Mouse (Mus musculus) embryo, embryonic 11.5 days (tissue): ENCODE measurements around the gene Chek1.

Experiments used
- DNase-seq: peaks from one replicate; pipeline ENCODE4 v3.0.0-alpha.2; 2012; ENCODE audit warnings: low read depth, low spot score

Chek1 gene

DNA sequence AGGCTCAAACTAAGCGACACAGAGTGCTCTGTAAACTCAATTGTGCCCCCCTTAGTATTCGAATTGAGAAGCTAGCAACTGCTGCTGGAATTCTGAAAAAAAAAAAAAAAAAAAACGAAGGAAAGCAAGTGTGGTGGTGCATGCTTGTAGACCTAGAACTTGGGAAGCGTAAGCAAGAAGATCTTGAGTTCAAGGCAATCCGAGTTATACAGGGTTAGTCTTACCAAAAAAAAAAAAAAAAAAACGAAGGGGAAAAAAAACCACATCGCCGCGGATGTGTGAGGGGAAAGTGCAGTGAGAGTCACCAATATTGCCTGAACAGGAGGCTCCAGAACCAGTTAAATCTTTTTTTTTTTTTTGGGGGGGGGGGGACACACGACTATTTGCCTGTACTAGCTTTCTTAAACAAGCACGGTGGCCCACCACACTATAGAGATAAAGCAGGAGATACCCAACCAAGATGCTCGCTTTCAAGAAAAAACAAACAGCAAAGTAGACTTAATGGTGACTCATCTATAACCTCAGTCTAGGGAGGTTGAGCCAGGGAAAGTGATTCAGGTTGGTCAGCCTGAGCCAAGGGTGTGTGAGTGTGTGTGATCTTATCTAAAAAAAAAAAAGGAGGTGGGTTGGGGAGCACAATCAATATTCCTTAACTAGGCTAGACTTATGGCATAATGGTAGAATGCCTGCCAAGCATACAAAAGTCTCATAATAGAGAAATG lies at the start of gene Chek1:
TSS of gene Chek1 (minus strand) at position 32 of the 722 bp plus-strand sequence.
- no peak for DNase-seq

GRCm38 (mm10) chr9:36769048-36769413 lies 42.2 kb upstream of the Chek1 start:
- no peak for DNase-seq

DNA sequence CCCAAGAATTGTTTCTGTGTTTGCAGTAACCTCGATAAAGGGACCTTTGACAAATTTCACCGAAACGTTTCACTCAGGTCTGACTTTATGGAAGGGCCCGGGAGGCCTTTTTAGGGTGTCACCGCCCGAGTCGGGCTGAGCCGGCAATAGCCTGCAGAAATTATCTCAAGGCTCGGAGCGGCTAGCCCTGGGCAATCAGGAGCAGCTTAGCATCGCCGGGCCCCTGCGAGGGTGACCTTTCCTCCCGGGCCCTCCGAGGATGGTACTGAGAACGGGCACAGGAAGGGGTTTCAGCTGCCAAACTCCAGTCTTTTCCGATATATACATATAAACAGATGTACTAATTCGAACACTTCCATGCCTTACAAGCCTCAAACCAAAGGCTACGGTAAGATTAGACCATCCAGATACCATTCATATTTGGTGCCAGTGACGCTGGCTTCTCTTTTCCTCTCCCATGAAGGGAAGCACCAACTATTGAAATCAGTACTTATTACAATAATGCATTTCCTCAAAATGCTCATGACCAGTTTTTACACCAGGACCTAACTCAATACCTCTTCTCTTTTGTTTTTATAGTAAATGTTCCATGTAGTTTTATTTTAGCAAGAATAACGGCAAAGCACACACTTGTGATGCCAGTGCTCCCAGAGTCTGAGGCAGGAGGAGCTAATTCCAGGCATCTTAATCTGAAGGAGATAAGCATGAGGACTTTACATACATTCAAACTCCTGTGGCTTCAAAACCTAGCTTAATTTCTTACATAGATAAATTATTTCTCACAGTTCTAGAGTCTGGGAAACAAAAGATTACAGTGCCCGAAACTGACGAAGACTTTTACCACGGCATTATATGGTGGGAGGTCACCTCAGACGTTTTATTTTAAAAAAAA lies 41.5 kb upstream of the Chek1 start:
- DNase-seq, result no peak

- peak; percentile 99 for DNase-seq
Observed at GRCm38 (mm10) chr9:36767203-36768143, 40.6 kb upstream of the Chek1 start, which contains the start of gene Stt3a. Gene Stt3a, minus strand, starts transcription at chr9:36767679.

DNA sequence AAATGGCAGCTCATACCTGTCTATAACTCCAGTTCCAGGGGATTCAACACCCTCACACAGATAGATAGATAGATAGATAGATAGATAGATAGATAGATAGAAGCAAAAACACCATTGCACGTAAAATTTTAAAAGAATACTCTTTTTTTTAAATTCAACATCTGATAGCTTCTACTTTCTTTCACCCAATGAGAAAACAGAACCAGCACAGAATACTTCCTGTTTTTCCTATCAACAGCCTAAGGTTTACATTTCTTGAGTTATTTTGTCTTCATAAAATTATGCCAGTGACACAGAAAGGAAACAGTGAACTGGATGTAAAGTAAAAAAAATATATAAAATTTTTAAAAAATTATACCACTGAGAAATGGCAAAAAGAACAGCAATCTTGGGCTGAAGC lies 37.5 kb upstream of the Chek1 start:
- DNase-seq, result no peak

DNA sequence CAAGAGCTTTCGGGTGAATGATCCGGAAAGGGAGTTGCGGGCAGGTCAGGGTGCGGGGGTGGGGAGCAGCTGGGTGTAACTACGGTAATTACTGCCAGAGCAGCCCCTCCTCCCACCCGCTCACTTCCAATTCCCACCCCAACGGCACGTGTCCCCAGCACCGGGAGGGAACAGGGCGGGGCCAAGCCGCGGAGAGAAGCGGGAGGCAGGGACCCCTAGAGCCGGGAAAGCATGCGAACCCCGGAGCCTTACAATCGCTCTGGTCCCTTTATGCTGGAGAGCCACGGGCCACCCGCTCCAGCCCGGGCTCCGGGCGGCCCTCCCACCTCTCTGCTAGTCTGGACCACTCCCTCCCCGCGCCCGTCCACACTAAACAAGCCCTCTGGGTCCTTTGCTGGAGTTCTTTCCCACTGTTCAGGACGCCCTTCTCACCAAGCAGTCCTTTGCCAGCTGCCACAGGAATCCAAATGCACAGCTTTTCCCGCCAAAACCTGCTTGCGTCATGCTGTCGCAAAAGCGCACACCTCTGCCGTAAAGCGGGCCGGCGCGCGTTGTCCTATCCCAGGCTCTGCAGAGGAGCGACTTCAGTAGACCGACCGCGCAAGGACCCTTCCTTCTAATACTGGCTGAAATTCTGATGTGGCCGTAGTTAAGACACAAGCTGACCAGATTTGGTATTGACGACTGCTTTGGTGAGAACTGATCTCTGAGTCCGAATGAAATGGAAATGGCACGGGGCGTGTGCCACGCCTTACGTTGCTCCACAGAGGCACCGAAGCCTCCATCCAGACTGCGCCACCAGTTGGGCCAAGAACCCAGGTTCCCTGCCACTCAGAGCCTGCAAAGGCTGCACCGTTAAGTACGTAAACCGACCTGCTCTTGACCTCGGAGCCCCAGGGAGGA lies 483 bp downstream of the Chek1 start:
- DNase-seq, result peak; percentile 88

- no peak for DNase-seq
Observed at GRCm38 (mm10) chr9:36716624-36717023, 10.2 kb downstream of the Chek1 start.

DNA sequence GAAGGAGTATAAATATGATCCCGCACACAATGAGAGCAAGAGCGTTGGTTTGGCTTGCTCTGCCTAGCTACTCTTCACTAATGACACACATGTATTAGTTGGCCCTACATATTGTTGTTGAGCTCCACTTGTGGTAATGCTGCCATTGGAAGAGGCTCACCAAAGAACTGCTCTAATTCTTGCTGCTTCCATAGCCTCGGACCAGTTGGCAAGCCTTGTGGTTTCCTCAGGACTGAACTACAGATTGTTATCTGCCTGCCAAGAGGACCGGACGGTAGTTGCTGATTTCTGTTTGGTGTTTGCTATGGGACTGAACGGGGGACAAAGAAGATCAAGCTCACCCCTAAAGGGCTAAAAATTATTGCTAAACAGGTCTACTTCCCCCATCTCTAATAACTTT lies 19.6 kb downstream of the Chek1 start:
- no peak for DNase-seq

DNA sequence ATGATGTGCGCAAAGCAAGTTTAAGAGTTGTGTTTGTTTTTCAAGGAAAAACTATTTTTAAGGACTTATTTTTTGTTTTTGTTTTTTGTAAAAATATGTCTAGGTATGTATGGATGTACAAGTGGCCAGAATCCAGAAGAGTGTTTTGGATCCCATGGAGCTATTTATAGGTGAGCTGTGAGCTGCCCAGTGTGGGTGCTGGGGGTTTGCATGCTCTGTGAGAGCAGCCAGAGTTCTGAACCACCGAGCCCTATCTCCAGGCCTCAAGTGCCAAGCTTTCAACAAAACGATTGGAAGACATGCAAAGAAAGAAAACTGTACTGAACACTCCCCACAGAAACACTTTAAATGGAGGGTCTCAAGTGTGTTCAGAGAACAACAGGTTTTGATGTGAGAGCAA lies 20.9 kb downstream of the Chek1 start:
- DNase-seq, result no peak

DNA sequence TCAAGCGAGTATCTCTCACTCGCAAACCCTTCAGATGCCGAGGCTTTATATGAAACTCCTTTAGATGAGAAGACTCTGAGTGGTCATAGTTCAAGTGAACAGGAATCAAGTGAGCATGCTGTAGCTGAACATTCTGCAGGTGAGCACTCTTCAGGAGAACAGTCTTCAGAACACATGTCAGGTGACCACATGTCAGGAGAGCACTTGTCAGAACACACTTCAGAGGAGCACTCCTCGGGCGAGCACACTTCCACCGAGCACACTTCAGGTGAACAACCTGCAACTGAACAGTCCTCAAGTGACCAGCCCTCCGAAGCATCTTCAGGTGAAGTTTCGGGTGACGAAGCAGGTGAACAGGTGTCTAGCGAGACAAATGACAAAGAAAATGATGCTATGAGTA lies 32.6 kb downstream of the Chek1 start:
- no peak for DNase-seq

DNA sequence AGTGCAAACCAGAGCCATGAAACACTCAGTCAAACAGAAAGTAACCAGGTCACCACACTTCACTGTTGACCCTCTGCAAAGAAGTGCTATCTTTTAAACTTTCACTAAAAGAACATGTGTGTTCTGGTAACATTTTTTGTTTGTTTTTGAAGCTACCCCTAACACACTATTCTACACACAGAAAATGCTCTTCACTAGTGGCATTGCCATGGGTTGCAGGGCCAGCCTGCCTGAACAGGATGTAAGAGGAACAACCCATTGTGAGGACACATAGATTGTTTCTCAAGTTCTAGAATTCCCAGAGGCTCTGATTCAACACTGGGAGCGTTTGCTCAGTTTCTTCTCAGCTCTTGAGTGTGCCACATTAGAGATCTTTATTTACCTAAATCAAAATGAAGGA lies 33.9 kb downstream of the Chek1 start, which contains the start of gene Acrv1:
TSS of gene Acrv1 (plus strand) at position 301 of the 400 bp plus-strand sequence.
- no peak for DNase-seq

DNA sequence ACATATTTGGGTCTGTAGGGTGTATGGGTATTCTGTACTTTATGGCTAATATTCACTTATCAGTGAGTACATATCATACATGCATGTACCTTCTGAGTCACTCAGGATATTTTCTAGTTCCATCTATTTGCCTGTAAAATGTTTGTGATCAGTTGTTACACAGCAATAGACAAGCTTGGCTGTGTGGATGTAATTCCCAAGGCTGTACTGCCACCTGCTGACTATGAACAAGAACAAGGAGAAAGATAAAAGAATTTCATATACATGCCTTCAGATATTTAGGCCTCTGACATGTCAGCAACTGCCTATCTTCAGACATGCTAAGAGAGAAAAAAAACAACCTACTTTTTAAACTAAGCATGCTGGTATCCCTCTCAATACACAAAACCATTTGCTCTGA lies 39.5 kb downstream of the Chek1 start:
- DNase-seq, result peak; percentile 8

GRCm38 (mm10) chr9:36681424-36681823 lies 45.4 kb downstream of the Chek1 start:
- no peak for DNase-seq
